Mouse (Mus musculus): ENCODE results near the gene Mras. TPM values are rescaled to one million over a fixed set of nuclear protein-coding genes. Genes with fewer than 3 reads are reported as not detected.

The Mras gene
- polyA plus RNA-seq, 1 experiment: 4.6 TPM

DNA sequence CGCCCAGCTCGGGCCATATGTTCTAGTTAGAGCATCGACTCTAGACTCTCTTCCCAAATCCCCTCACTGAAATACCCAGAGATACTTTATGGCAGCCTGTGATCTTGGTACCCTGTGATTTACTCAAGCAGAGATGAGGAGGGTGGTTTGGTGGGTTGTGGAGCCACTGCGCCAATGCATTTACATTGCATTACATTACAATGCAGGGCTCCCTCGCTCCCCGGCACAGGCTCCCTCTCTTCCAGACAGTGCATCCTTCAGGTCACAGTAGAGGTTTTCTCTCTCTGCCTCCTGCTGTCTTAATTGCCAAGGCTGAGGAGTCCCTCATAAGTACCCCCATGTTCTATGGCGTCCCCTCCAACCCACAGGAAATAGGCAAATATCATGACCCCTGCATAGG, 68.8 kb downstream of the Mras start:
- Histone ChIP-seq H3K4me1 (ENCODE audit: control insufficient read depth, insufficient read depth, insufficient read length, low read length) (no peaks in the 10 kb centered on the region), H3K27ac (replicated peaks; ENCODE audit: low read depth, low read length) (no peak overlapping the region), H3K4me3 (ENCODE audit: insufficient read depth, low read depth, low read length) (no peak overlapping the region)

DNA sequence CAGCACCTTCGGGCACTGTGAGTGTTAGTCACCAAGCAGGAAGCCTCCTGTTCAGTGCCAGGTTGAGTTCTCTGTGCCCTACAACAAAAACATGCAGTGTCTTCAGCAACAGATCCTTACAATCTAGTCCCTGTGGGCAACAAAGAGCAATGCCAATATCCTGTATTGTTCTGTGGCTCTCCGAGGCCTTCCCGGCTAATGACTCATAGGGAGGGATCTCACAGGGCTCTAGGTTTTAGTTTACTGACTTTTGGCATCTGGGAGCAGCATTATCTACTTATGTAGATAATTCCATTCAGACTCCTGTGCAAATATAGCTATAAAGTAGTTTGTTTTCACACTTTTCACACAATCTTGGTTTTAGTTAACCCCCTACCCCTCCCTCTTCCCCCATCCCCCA, 71.3 kb downstream of the Mras start:
- Histone ChIP-seq H3K27ac (replicated peaks; ENCODE audit: low read depth, low read length) (no peak overlapping the region), H3K4me1 (ENCODE audit: control insufficient read depth, insufficient read depth, insufficient read length, low read length) (no peaks in the 10 kb centered on the region), H3K4me3 (ENCODE audit: insufficient read depth, low read depth, low read length) (no peak overlapping the region)

DNA sequence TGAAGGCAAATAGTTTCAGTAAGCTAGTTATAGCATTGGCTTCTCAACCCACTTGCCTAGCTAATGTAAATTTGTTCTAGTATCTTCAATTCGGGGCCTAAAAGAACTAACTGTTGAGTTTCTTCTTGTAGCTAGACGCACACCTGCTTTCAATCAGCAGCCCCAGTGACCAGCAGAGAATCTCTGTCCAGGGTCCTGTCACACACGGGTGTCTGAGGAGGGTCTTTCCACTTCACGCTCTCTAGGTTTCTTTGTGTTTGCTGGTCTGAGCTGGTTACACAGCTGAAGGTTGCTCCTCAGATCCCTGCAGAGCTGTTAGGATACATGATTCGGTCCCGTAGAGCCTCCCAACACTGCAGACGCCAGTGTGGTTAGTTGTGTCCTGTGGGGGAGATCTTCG, 74.1 kb downstream of the Mras start:
- no peak overlapping the region for H3K4me3 ChIP-seq (ENCODE audit: insufficient read depth, low read depth, low read length)
- no peak overlapping the region for H3K27ac ChIP-seq (replicated peaks; ENCODE audit: low read depth, low read length)
- H3K4me1 ChIP-seq (ENCODE audit: control insufficient read depth, insufficient read depth, insufficient read length, low read length): no peaks in the 10 kb centered on the region; the same call in 1 of the 2 replicates

DNA sequence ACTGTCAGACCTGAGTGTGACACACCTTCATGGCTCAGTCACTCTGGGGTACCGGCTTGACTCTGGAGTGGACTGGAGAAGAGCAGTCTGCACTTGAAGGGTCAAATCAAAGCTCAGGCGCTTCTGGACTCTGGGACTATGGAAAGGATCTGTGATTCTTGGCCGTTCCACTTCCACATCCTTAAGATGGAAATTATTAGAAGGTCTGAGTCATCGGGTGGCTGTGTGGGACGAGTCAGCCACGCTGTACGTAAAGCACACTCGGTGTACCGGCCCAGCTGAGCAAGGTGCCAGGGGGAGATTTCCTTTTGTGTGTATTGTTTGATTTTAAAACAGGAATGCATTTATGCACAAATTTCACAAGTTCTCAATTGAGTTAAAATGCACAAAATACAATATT, 75.2 kb downstream of the Mras start:
- no peak overlapping the region for H3K4me3 ChIP-seq (ENCODE audit: insufficient read depth, low read depth, low read length)
- H3K27ac ChIP-seq (replicated peaks; ENCODE audit: low read depth, low read length): no peak overlapping the region
- H3K4me1 ChIP-seq (ENCODE audit: control insufficient read depth, insufficient read depth, insufficient read length, low read length): peaks cover 5% of the 10 kb centered on the region; the same call in 1 of the 2 replicates

DNA sequence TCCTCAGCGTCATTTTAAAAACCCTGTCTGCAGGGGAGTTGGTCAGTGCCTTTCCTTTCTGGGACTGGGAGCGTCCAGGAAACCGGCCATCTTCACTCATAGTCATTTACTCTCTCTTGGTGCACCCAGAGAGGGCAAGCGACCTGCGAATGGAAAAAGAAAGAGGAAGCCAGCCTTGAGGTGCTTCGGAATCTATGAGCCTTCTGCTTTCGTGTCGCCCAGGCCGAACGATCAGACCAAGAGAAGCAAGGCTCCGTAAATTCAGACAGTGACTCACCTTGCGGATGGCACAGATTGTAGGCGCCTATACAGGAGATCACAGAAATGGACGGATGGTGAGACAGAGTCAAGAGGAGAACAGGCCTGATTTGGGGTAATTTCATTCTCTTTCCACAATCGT, 78.2 kb downstream of the Mras start:
- Histone ChIP-seq H3K27ac (replicated peaks; ENCODE audit: low read depth, low read length) (no peak overlapping the region), H3K4me3 (ENCODE audit: insufficient read depth, low read depth, low read length) (no peak overlapping the region), H3K4me1 (ENCODE audit: control insufficient read depth, insufficient read depth, insufficient read length, low read length) (peaks cover 5% of the 10 kb centered on the region; the same call in 1 of the 2 replicates)

DNA sequence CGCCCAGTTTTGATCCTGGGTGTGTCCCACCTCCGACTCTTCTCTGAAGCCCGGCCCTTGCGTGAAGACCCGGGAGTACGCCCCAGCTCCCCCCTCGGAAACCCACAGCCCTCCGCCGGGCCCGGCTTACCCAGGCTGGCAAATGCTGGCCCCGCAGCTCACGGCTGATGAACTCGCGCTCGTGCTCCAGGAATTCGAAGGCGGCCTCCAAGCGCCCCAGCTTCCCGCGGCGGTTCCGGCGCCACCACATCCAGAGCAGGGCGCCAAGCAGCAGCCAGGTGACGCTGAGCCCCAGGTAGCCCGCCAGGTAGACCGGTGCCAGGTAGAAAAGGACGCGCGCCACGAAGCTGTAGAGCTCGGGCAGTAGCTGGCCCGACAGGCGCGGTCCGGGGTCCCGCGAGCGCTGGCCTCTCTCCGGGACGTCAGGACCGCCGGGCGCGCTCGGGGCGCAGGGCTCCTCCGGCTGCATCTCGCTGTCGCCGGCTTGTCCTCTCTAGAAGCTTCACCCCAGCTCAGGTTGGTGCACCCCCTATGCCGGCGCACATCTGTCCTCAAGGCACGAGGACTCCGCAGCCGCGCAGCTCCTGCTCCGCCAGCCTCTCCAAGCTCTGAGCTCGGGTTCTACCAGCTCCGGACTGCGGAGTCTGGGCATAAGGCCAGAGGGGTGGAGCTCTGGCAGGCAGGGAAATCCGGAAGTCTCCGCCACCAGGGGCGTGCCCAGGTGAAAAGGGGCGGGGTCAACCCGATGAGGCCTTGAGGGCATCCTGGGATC, 79.1 kb downstream of the Mras start, which contains the start of gene Esyt3:
Gene Esyt3 (minus strand): TSS at position 637 of the 772 bp plus-strand sequence.
- Histone ChIP-seq H3K27ac (replicated peaks; ENCODE audit: low read depth, low read length) (no peak within 1 kb of the TSS), H3K4me3 (ENCODE audit: insufficient read depth, low read depth, low read length) (peak within 1 kb of the TSS; percentile 38), H3K4me1 (ENCODE audit: control insufficient read depth, insufficient read depth, insufficient read length, low read length) (peaks cover 5% of the 10 kb centered on the region; the same call in 1 of the 2 replicates)

DNA sequence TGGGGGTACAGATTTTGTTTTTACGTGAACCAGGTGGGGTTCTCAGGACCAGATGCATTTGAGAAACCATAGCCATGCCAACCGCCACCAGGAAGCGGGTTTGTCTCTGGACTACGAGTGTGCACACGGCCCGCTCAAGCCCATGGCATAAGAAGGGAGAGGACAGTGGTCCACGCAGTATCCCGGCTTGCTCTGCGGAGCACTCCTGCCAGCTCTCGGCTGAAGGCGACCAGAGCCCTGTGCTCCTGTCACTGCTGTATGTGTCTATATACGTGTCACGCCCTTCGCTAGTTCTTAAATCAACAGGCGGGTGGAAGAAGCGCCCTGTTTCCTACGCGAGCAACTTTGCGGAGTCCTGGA, 79.6 kb downstream of the Mras start:
- Histone ChIP-seq H3K4me1 (ENCODE audit: control insufficient read depth, insufficient read depth, insufficient read length, low read length) (peaks cover 5% of the 10 kb centered on the region; the same call in 1 of the 2 replicates), H3K27ac (replicated peaks; ENCODE audit: low read depth, low read length) (no peak overlapping the region), H3K4me3 (ENCODE audit: insufficient read depth, low read depth, low read length) (peak overlapping the region; percentile 38)

DNA sequence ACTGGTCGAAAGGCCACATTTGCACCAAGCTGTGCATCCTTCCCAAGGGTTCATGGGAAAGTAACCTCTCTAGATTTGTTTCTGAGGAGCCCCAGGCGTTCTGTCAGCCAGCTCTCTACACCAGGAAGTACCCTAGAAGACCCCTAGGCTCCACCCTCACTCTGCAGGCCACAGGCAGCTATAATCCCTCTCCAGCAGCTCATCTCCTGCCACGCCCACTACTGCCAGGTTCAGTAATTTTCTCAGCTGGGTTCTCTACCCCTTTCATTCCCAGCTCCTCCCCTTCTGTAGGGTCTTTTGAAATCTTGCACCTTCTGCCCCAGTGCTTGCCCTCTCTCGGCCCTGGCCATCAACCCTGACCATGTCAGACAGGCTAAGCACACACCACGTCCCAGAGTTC, 81.2 kb downstream of the Mras start:
- H3K4me3 ChIP-seq (ENCODE audit: insufficient read depth, low read depth, low read length): no peak overlapping the region
- no peak overlapping the region for H3K27ac ChIP-seq (replicated peaks; ENCODE audit: low read depth, low read length)
- peaks cover 5% of the 10 kb centered on the region; the same call in 1 of the 2 replicates for H3K4me1 ChIP-seq (ENCODE audit: control insufficient read depth, insufficient read depth, insufficient read length, low read length)

DNA sequence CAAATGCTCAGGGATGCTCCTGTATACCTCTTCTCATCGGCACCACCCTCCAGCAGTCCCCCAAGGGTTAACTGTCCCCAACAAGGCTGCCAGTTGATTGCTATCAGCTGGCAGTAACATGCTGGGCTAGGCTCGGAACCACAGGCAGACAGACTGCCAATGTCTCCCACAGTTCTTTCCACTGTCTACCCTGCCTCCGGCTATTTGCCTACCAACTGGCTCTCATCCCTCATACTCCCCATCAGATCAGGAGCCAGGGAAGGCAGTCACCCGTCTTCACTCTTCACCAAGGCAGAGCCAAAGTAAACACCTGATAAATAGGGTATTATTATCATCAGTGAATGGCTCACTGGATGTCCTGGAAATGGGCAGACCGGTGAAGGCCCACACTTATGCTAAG, 82.4 kb downstream of the Mras start:
- H3K4me3 ChIP-seq (ENCODE audit: insufficient read depth, low read depth, low read length): no peak overlapping the region
- H3K4me1 ChIP-seq (ENCODE audit: control insufficient read depth, insufficient read depth, insufficient read length, low read length): peaks cover 5% of the 10 kb centered on the region; the same call in 1 of the 2 replicates
- no peak overlapping the region for H3K27ac ChIP-seq (replicated peaks; ENCODE audit: low read depth, low read length)

DNA sequence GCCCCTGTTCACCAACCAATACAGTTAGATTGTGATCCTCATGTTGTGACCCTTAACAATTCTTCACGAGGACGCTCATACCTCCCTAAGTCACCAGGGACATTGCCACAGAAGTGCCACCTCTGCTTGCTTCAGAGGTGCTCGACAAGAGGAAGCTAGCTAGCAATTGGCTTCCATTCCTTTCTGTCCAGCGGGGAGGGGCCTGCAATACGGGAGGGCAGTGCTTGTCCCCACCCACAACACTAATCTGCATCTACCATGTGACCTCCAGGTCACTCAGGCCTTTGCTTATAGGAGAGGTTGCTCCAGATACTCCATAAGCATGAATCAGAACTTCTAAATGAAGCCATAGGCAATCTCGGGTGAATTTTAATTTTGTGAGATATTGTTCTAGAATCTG, 83.8 kb downstream of the Mras start:
- no peak overlapping the region for H3K27ac ChIP-seq (replicated peaks; ENCODE audit: low read depth, low read length)
- H3K4me3 ChIP-seq (ENCODE audit: insufficient read depth, low read depth, low read length): no peak overlapping the region
- peaks cover 5% of the 10 kb centered on the region; the same call in 1 of the 2 replicates for H3K4me1 ChIP-seq (ENCODE audit: control insufficient read depth, insufficient read depth, insufficient read length, low read length)

DNA sequence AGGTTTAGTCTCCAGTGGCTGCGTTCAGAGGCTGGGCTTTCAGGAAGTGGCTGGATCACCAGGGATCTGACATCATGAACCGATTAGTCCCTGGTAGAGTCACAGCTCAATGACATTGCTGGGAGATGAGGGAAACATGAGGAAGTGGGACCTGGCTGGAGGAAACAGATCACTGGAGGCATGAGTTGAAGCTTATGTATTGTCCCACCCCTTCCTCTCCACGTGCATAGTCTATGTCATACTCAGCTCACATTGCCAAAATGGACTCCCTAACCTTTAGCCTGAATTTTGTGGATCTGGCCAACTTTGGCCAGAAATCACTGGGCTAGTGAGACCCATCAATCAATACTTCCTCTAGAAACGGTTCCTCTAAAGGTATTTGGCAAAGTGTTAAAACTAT, 84.2 kb downstream of the Mras start:
- Histone ChIP-seq H3K4me3 (ENCODE audit: insufficient read depth, low read depth, low read length) (no peak overlapping the region), H3K27ac (replicated peaks; ENCODE audit: low read depth, low read length) (no peak overlapping the region)

DNA sequence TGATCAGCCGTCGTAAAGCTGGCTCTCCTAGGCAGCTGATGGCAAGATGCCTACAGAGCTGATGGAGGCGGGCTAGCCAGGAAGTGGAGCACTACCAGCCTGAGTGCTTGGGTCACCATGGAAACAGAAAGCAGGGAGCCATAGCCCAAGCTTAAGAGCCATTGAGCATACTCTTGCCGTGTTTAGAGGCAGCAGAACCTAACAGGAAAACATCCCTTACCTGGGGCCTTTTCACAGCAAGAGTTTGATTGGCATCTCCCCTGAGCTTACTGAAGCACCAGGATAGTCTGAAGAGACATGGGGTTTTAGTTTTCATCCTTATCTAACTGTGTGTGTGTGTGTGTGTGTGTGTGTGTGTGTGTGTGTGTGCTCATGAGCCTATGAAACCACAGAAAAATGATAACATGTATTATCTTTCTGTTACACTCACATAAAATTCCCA, 91.8 kb downstream of the Mras start:
- Histone ChIP-seq H3K4me3 (ENCODE audit: insufficient read depth, low read depth, low read length) (no peak overlapping the region), H3K4me1 (ENCODE audit: control insufficient read depth, insufficient read depth, insufficient read length, low read length) (no peaks in the 10 kb centered on the region), H3K27ac (replicated peaks; ENCODE audit: low read depth, low read length) (no peak overlapping the region)

More for the DNA sequence above, 84.2 kb downstream of the Mras start:
- H3K4me1 ChIP-seq (ENCODE audit: control insufficient read depth, insufficient read depth, insufficient read length, low read length): peaks cover 5% of the 10 kb centered on the region; the same call in 1 of the 2 replicates

DNA sequence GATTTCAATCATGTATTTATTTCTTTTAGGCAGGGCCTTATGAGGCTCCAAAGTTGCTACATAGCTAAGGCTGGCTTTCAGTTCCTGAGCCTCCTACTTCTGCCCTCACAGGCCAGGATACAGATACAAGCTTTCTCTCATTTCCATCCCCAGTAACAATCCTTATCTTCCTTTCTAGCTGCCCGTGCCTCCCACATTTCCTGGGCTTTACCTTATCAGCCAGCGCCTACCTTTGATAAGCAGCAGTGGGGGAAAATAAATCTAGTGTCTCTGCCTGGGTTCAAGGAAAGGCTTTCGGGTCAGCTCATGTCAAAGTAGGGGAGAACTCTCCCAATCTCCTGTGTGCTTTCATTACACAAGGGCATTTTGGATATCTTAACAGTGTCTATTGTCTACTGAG, 95.6 kb downstream of the Mras start:
- no peak overlapping the region for H3K27ac ChIP-seq (replicated peaks; ENCODE audit: low read depth, low read length)
- H3K4me1 ChIP-seq (ENCODE audit: control insufficient read depth, insufficient read depth, insufficient read length, low read length): no peaks in the 10 kb centered on the region
- no peak overlapping the region for H3K4me3 ChIP-seq (ENCODE audit: insufficient read depth, low read depth, low read length)

DNA sequence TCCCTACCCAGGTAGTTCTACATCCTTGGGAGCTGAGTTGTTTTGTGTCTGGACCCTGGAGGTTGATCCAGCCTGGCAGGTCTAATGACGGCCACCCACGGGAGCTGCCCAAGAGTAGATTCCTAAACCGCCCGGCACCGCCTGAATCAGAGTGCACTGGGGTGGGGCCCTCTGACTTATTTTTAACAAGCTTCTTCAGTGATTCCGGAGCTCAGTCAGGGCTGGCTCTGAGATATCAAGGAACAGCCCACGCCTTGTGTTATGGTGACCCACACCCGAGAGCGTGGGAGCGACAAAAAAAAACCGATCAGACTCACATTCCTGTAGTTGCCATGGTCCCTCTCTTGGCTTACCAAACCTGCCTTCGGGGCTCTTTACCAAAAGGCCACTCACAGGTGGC, 97.1 kb downstream of the Mras start:
- H3K4me3 ChIP-seq (ENCODE audit: insufficient read depth, low read depth, low read length): no peak overlapping the region
- H3K4me1 ChIP-seq (ENCODE audit: control insufficient read depth, insufficient read depth, insufficient read length, low read length): no peaks in the 10 kb centered on the region
- no peak overlapping the region for H3K27ac ChIP-seq (replicated peaks; ENCODE audit: low read depth, low read length)

DNA sequence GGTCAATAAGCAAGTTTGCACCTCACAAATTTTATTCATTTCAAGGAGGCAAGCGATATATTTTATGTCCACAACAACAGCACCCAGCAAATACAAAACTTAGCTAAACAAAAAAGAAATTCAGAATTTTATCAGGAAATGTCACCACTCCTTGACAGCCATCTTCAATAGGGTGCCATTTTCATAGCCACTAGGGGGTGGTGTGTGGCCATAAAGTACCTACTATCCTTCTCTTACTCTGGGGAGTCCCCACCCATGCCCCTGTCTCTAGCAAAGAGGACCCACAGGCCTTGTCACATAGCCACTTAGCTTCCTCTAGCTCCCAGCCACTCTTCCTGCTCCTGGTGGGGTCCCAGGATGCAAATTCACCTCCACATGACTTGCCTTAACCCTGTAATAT, 98.0 kb downstream of the Mras start:
- Histone ChIP-seq H3K4me3 (ENCODE audit: insufficient read depth, low read depth, low read length) (no peak overlapping the region), H3K4me1 (ENCODE audit: control insufficient read depth, insufficient read depth, insufficient read length, low read length) (no peaks in the 10 kb centered on the region), H3K27ac (replicated peaks; ENCODE audit: low read depth, low read length) (no peak overlapping the region)

DNA sequence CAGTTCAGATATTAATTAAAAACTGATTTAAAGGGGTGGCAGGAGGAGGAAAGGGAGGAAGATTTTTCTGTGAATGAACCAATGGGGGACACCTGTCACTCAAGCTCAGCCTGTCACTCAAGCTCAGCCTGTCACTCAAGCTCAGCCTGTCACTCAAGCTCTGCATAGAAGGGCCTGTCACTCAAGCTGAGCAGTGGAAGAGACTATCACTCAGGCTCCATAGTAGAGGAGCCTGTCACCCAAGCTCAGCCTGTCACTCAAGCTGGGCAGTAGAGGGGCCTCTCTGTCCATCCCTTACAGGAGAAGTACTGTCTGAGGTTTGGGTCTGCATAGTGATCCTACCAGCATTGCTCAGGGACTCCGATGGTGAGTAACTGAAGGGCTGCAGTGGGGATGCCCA, 98.9 kb downstream of the Mras start:
- H3K4me1 ChIP-seq (ENCODE audit: control insufficient read depth, insufficient read depth, insufficient read length, low read length): no peaks in the 10 kb centered on the region
- no peak overlapping the region for H3K4me3 ChIP-seq (ENCODE audit: insufficient read depth, low read depth, low read length)
- no peak overlapping the region for H3K27ac ChIP-seq (replicated peaks; ENCODE audit: low read depth, low read length)

Measured in brown adipose tissue, adult 24 weeks (tissue).